ENCODE assay signal across 13 mouse cellular contexts in genomic region chr8:80916463-80917235, GRCm38 (mm10). TPM values are rescaled to one million over a fixed set of nuclear protein-coding genes. Genes with fewer than 3 reads are reported as not detected.
DNase-seq lines count a peak whose midpoint lies in the region; ATAC-seq and TF ChIP-seq lines count a peak whose summit lies in the region.
"Had no signal": no experiment of that assay in that cellular context is flagged by ENCODE, and none has a peak within 500 bp of the region (broad histone marks: within the 10 kb centered on the region; RNA-seq: fewer than 3 reads in every experiment).

No protein-coding gene starts in this region.

- no peak overlapping the region for H3K4me3 ChIP-seq in layer of hippocampus, adult 2 months
- H3K4me3 ChIP-seq in ES-E14 (ENCODE audit: insufficient read depth in 1 of 2, low read depth in 1 of 2, low read length in 2 of 2, poor library complexity in 1 of 2, severe bottlenecking in 1 of 2): peak overlapping the region in 1 of 2 experiments; percentile 5; a peak in 1 of 4 replicates
- H3K4me3 ChIP-seq in hindbrain, embryonic 14.5 days (replicated peaks; ENCODE audit: low read length): no peak overlapping the region
- H3K4me3 ChIP-seq: embryonic facial prominence, embryonic 10.5 days; forebrain, embryonic 10.5 days had no signal

- peak; percentile 60 for ATAC-seq in common myeloid progenitor, adult 5-6 weeks (replicated peaks; ENCODE audit: low read depth, poor library complexity, severe bottlenecking)
- no peak for ATAC-seq in hindbrain, embryonic 14.5 days (ENCODE audit: low FRiP score)
- ATAC-seq: hindbrain, embryonic 16.5 days; Patski had no signal

- no peak overlapping the region for H3K4me2 ChIP-seq in hindbrain, embryonic 14.5 days (replicated peaks)

- no peak overlapping the region for H3K27ac ChIP-seq in layer of hippocampus, adult 2 months
- H3K27ac ChIP-seq in ES-E14 (ENCODE audit: insufficient read depth, low read depth, low read length, poor library complexity, severe bottlenecking): no peak overlapping the region
- H3K27ac ChIP-seq in hindbrain, embryonic 14.5 days: no peak overlapping the region
- H3K27ac ChIP-seq: embryonic facial prominence, embryonic 10.5 days; forebrain, embryonic 10.5 days had no signal

- H3K27me3 ChIP-seq in hindbrain, embryonic 14.5 days (ENCODE audit: control insufficient read depth, insufficient read depth, low read length): no peaks in the 10 kb centered on the region

- H3K9ac ChIP-seq in ES-E14 (ENCODE audit: insufficient read depth, low read depth, low read length, poor library complexity, severe bottlenecking): peak overlapping the region; percentile 31; the same call in 1 of the 2 replicates
- no peak overlapping the region for H3K9ac ChIP-seq in hindbrain, embryonic 14.5 days

- peak; percentile 17; the same call in 1 of the 2 replicates for TF ChIP-seq CTCF in layer of hippocampus, adult 2 months (conservative IDR thresholded peaks at IDR 0.05)

- DNase-seq in layer of hippocampus, adult 2 months (ENCODE audit: low spot score in 2 of 2): no peak
- DNase-seq in layer of hippocampus, adult 18-20 months (ENCODE audit: low spot score in 2 of 2): no peak
- no peak for DNase-seq in ES-E14 (ENCODE audit: low read depth, low spot score)
- DNase-seq in lung, postnatal 4 days: peak; percentile 30 to 34
- no peak for DNase-seq in hindbrain, embryonic 14.5 days (ENCODE audit: low spot score)
- no peak for DNase-seq in spleen, postnatal 4 days (ENCODE audit: low spot score in 2 of 2)
- DNase-seq in cerebellum, postnatal 36 days: no peak
- DNase-seq: adrenal gland, postnatal 14 days had no signal

- peaks cover 4% of the 10 kb centered on the region in 2 experiments; a peak in 3 of 4 replicates for H3K4me1 ChIP-seq in ES-E14 (ENCODE audit: control insufficient read depth in 2 of 2, insufficient read depth in 2 of 2, low read length in 2 of 2, poor library complexity in 1 of 2)
- peaks cover 11% of the 10 kb centered on the region; the same call in 1 of the 2 replicates for H3K4me1 ChIP-seq in hindbrain, embryonic 14.5 days (replicated peaks; ENCODE audit: control insufficient read depth, insufficient read depth, low read length)

- in situ Hi-C loops in ES-E14 (cut with MboI; ENCODE audit: low sequenced_read_pairs in 2 of 2, unreplicated experiment in 2 of 2): no loop called here

- WGBS in hindbrain, embryonic 14.5 days: 78% methylated on average over 11 of the region's 11 CpGs

- H3K9me3 ChIP-seq in ES-E14 (ENCODE audit: control insufficient read depth, insufficient read depth, low read depth, low read length): no peaks in the 10 kb centered on the region
- H3K9me3 ChIP-seq in hindbrain, embryonic 14.5 days (ENCODE audit: control insufficient read depth, low read length): no peaks in the 10 kb centered on the region
- H3K9me3 ChIP-seq: embryonic facial prominence, embryonic 10.5 days; forebrain, embryonic 10.5 days had no signal

- no peaks in the 10 kb centered on the region for H3K36me3 ChIP-seq in ES-E14 (ENCODE audit: control insufficient read depth, insufficient read depth, low read length, poor library complexity, severe bottlenecking)
- no peaks in the 10 kb centered on the region for H3K36me3 ChIP-seq in hindbrain, embryonic 14.5 days (replicated peaks; ENCODE audit: control insufficient read depth, insufficient read depth)
- H3K36me3 ChIP-seq: embryonic facial prominence, embryonic 10.5 days; forebrain, embryonic 10.5 days had no signal

TF ChIP-seq in ES-E14, 5 proteins besides CTCF, POLR2A, EP300 and RAD21:
- TF ChIP-seq CHD2 (IDR thresholded peaks at IDR 0.05; ENCODE audit: low read depth, low read length) (no peak), ZC3H11A (IDR thresholded peaks at IDR 0.05; ENCODE audit: borderline replicate concordance, low read depth, low read length) (no peak), HCFC1 (IDR thresholded peaks at IDR 0.05; ENCODE audit: borderline replicate concordance, insufficient read depth, low read length) (no peak), ZNF384 (IDR thresholded peaks at IDR 0.05; ENCODE audit: low read depth, low read length) (no peak), MAFK (IDR thresholded peaks at IDR 0.05; ENCODE audit: insufficient read depth, low read depth, low read length) (no peak)

RNA-seq across cellular contexts. Expression of gene Gab1, which starts 36.3 kb away (rescaled TPM):
- 10 to 100 TPM; 14.8 to 17.5 TPM for total RNA-seq in layer of hippocampus, adult 2 months (2021)
- 10 to 100 TPM; 17.2 to 21.1 TPM for total RNA-seq in layer of hippocampus, adult 18-20 months (2021)
- 55.1 and 70.9 TPM in 2 replicates for total RNA-seq in ES-E14 (2012; rRNA removed)
- 4.0 and 10.8 TPM in 2 replicates for total RNA-seq in common myeloid progenitor, adult 5-6 weeks (2017)
- polyA plus RNA-seq in hindbrain, embryonic 14.5 days (2014; fragmentation: Nextera tagmentation; extraction: Ambion mirVana): 16.3 and 16.6 TPM in 2 replicates

Comparison
In these comparisons a context has a peak if more than half of its experiments do, and no peak if none do; other contexts are left out.
1. DNase-seq: peak in lung, postnatal 4 days (2 of 2); none in layer of hippocampus, adult 2 months (0 of 2), layer of hippocampus, adult 18-20 months (0 of 2), ES-E14 (single experiment), hindbrain, embryonic 14.5 days (single experiment), spleen, postnatal 4 days (0 of 2) and cerebellum, postnatal 36 days (0 of 2).